Mouse (Mus musculus) intestine, embryonic 15.5 days (tissue): ENCODE results near the gene Fkbp6. TPM values are rescaled to one million over a fixed set of nuclear protein-coding genes. Genes with fewer than 3 reads are reported as not detected.

ENCODE experiments used
- ATAC-seq: fragments of 200-750 bp; cut with Nextera tagmentation; 2 replicates; pipeline ENCODE4 v1.8.0; 2017; ENCODE audit warnings: moderate TSS enrichment, moderate library complexity
- H3K27ac ChIP-seq: fragments of 300-500 bp; sonication (generic); 2 replicates; pipeline ENCODE4 v1.5.1; 2015; ENCODE audit warnings: mild to moderate bottlenecking, inconsistent platforms
- H3K27me3 ChIP-seq: fragments of 300-500 bp; sonication (generic); replicated peaks from 2 replicates; pipeline ENCODE4 v1.6.1; 2015; ENCODE audit warnings: inconsistent platforms
- H3K36me3 ChIP-seq: fragments of 300-500 bp; sonication (generic); 2 replicates; pipeline ENCODE4 v1.6.1; 2015; ENCODE audit warnings: inconsistent platforms
- H3K4me1 ChIP-seq: fragments of 300-500 bp; sonication (generic); replicated peaks from 2 replicates; pipeline ENCODE4 v1.6.1; 2015; ENCODE audit warnings: inconsistent platforms
- H3K4me2 ChIP-seq: fragments of 300-500 bp; sonication (generic); replicated peaks from 2 replicates; pipeline ENCODE4 v1.6.1; 2015; ENCODE audit warnings: mild to moderate bottlenecking, inconsistent platforms
- H3K4me3 ChIP-seq: fragments of 300-500 bp; sonication (generic); replicated peaks from 2 replicates; pipeline ENCODE4 v1.5.1; 2015; ENCODE audit warnings: inconsistent platforms
- H3K9ac ChIP-seq: fragments of 300-500 bp; sonication (generic); 2 replicates; pipeline ENCODE4 v1.6.1; 2015; ENCODE audit warnings: inconsistent platforms
- H3K9me3 ChIP-seq: fragments of 300-500 bp; sonication (generic); 2 replicates; pipeline ENCODE4 v1.6.1; 2016; ENCODE audit warnings: inconsistent platforms
- whole genome bisulfite sequencing: fragments of 180-500 bp; shearing (Covaris S2); methylation state at CpG from one replicate; pipeline ENCODE4 v1.1.7; 2015; 5-methylcytosine and 5-hydroxymethylcytosine counted together
- polyA plus RNA-seq: library from polyadenylated mRNA; unstranded; fragments of >200 nt; fragmentation: Nextera tagmentation; extraction: Ambion mirVana; gene quantifications from 2 replicates; pipeline ENCODE4 v1.2.1, GENCODE M21; 2015

The Fkbp6 gene
- polyA plus RNA-seq, 1 experiment from 2014 or later, result 0.40 TPM

DNA sequence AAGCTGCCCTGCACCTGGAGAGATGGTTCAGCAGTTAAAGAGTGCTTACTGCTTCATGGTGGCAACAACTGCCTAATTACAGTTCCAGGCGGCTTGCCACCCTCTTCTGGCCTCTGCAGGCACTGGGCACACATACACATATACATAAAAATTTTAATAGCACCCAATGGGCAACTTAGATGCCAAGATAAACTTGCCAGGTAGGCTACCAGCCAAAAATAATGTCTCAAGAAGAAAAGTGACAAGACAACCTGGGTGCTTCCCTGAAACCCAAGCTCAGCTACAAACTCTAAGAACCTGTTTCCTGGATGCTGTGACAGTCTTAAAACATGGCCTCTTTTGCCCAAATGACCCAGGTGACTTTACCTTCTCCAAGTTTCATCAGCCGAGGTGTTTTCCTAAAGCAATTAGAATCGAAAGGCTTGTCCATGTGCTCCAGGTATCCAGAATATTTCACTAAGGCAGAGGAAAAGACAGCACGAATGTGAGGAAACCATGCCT lies 2.3 kb downstream of the Fkbp6 start:
- H3K36me3 ChIP-seq, result no peaks in the 10 kb centered on the region
- no peak overlapping the region for H3K9ac ChIP-seq
- no peaks in the 10 kb centered on the region for H3K9me3 ChIP-seq
- H3K4me1 ChIP-seq, result no peaks in the 10 kb centered on the region
- WGBS, result 66% methylated on average over 4 of the region's 4 CpGs
- ATAC-seq, result no peak
- no peak overlapping the region for H3K4me3 ChIP-seq
- H3K4me2 ChIP-seq, result no peak overlapping the region
- no peak overlapping the region for H3K27ac ChIP-seq
- no peaks in the 10 kb centered on the region for H3K27me3 ChIP-seq

DNA sequence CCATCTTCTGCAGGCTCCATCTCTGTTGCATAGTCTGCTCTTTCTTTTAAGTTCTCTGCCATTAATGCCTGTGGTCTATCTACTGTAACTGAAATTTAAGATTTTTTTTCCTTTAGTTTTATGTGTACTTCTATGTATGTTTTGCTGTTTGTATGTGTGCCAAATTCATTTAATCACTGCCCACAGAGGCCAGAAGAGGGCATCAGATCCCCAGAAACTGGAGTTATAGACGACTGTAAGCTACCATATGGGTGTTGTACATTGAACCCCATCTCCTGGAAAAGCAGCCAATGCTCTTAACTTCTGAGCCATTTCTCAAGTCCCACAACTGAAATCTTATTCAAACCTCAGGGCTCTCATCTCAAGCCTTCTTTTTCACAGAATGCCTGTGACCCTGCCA lies 3.4 kb downstream of the Fkbp6 start:
- no peaks in the 10 kb centered on the region for H3K9me3 ChIP-seq
- H3K27ac ChIP-seq, result no peak overlapping the region
- H3K4me2 ChIP-seq, result no peak overlapping the region
- no peaks in the 10 kb centered on the region for H3K36me3 ChIP-seq
- H3K4me1 ChIP-seq, result no peaks in the 10 kb centered on the region
- ATAC-seq, result no peak
- WGBS, result 9% methylated on average over 1 of the region's 1 CpGs
- H3K9ac ChIP-seq, result no peak overlapping the region
- no peak overlapping the region for H3K4me3 ChIP-seq
- H3K27me3 ChIP-seq, result no peaks in the 10 kb centered on the region

DNA sequence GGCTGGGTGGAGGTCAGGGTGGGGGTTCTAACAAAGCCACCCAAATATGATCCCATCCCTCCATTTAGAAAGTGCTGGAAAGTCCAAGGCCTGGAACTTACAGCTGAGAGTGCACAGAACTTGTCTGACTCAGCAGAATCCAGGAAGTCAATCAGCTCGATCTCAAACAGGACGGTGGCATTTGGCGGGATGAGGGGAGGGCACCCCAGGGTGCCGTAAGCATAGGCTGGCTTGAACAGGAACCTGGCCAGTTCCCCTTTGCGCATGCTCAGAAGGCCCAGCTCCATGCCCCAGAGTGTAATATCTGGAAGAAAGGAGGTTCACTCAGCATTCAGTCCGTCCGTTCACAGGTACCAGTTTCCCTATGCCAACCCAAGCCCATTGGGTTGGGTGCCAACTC lies 3.9 kb downstream of the Fkbp6 start:
- ATAC-seq, result no peak
- H3K27ac ChIP-seq, result no peak overlapping the region
- no peaks in the 10 kb centered on the region for H3K4me1 ChIP-seq
- no peaks in the 10 kb centered on the region for H3K27me3 ChIP-seq
- no peak overlapping the region for H3K4me2 ChIP-seq
- H3K4me3 ChIP-seq, result no peak overlapping the region
- H3K9ac ChIP-seq, result no peak overlapping the region
- WGBS, result 74% methylated on average over 7 of the region's 7 CpGs
- no peaks in the 10 kb centered on the region for H3K9me3 ChIP-seq
- H3K36me3 ChIP-seq, result no peaks in the 10 kb centered on the region

- no peak for ATAC-seq
- no peak overlapping the region for H3K9ac ChIP-seq
- no peak overlapping the region for H3K27ac ChIP-seq
- no peaks in the 10 kb centered on the region for H3K27me3 ChIP-seq
- no peak overlapping the region for H3K4me3 ChIP-seq
- H3K4me2 ChIP-seq, result no peak overlapping the region
- no peaks in the 10 kb centered on the region for H3K36me3 ChIP-seq
- WGBS, result 37% methylated on average over 3 of the region's 3 CpGs
- H3K9me3 ChIP-seq, result no peaks in the 10 kb centered on the region
- no peaks in the 10 kb centered on the region for H3K4me1 ChIP-seq
Observed at GRCm38 (mm10) chr5:135337575-135337974, 12.3 kb downstream of the Fkbp6 start.

GRCm38 (mm10) chr5:135331161-135331560 lies 18.7 kb downstream of the Fkbp6 start:
- no peak for ATAC-seq
- Histone ChIP-seq H3K27me3 (no peaks in the 10 kb centered on the region), H3K4me3 (no peak overlapping the region), H3K9me3 (no peaks in the 10 kb centered on the region), H3K4me2 (no peak overlapping the region), H3K4me1 (no peaks in the 10 kb centered on the region), H3K27ac (no peak overlapping the region), H3K36me3 (no peaks in the 10 kb centered on the region), H3K9ac (no peak overlapping the region)
- 81% methylated on average over 6 of the region's 6 CpGs for WGBS

DNA sequence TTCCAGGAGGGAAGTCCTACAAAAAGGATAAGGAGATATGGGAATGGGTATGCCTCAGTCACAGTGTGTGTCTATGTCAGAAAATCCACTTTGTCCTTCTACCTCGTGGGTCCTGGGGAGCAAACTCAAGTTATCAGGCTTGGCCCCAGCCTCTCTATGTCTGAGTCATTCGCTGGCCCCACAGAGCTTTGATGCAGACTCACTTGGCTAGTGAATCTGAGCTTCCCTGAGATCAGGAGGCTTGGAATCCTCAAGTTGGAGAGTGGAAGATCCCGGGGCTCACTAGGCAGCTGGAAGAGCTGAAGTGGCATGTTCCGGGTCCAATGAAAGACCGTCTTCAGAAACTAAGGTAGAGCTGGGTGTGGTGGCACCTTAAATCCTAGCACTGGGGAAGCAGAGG lies 19.6 kb downstream of the Fkbp6 start:
- Histone ChIP-seq H3K9me3 (no peaks in the 10 kb centered on the region), H3K27me3 (no peaks in the 10 kb centered on the region), H3K4me3 (no peak overlapping the region), H3K4me2 (no peak overlapping the region), H3K27ac (no peak overlapping the region), H3K4me1 (no peaks in the 10 kb centered on the region), H3K9ac (no peak overlapping the region), H3K36me3 (no peaks in the 10 kb centered on the region)
- no peak for ATAC-seq
- 84% methylated on average over 5 of the region's 5 CpGs for WGBS

DNA sequence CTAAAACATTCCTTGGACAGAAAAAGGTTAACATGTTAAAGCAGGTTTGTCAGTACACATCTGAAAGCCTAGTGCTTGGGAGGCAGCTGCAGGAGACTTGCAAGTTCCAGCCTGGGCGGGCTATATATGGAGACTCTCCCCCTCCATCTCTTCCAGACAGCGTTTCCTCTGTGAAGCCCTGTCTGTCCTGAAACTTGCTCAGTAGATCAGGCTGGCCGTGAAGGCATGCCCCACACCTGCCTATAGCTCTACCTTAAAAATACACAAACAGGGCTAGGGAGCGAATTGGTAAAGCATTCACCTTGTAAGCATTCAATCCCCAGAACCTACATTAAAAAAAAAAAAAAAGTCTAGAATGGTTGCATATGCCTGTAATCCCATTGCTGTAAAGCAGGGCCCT lies 20.4 kb downstream of the Fkbp6 start:
- Histone ChIP-seq H3K36me3 (no peaks in the 10 kb centered on the region), H3K27me3 (no peaks in the 10 kb centered on the region), H3K4me1 (no peaks in the 10 kb centered on the region), H3K4me3 (no peak overlapping the region), H3K27ac (no peak overlapping the region), H3K9me3 (no peaks in the 10 kb centered on the region), H3K9ac (no peak overlapping the region), H3K4me2 (no peak overlapping the region)
- no peak for ATAC-seq
- 82% methylated on average over 4 of the region's 4 CpGs for WGBS

DNA sequence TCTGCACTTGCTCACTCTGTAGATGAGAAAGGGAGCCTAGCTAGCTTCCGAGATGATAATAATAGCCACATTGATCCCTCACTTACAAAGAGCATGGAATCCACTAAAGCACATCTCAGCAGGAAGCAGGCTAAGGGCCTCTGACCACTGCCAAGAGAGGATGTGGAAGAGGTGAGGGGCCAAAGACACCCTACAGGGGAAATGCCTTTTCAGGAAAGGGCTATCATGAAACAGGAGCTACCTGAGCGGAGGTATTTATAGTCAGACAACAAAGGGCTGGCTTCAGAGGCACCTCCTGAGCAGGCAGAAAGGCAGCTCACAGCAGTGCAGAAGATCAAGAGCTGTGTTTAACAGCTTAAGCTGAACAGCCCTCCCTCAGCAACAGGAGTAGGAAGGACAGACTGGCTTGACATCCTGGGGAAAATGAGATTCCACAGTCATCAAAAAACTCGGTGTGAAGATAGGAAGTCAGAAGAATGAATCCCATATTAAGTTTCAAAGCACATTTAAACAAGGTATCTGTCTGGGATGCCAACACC lies 23.7 kb downstream of the Fkbp6 start:
- no peaks in the 10 kb centered on the region for H3K9me3 ChIP-seq
- H3K4me2 ChIP-seq, result no peak overlapping the region
- no peaks in the 10 kb centered on the region for H3K27me3 ChIP-seq
- H3K4me3 ChIP-seq, result no peak overlapping the region
- no peaks in the 10 kb centered on the region for H3K4me1 ChIP-seq
- ATAC-seq, result no peak
- 33% methylated on average over 3 of the region's 3 CpGs for WGBS
- no peak overlapping the region for H3K27ac ChIP-seq
- H3K36me3 ChIP-seq, result no peaks in the 10 kb centered on the region
- H3K9ac ChIP-seq, result no peak overlapping the region

- ATAC-seq, result no peak
- H3K9ac ChIP-seq, result no peak overlapping the region
- H3K27ac ChIP-seq, result no peak overlapping the region
- no peaks in the 10 kb centered on the region for H3K4me1 ChIP-seq
- no peak overlapping the region for H3K4me3 ChIP-seq
- H3K27me3 ChIP-seq, result no peaks in the 10 kb centered on the region
- no peaks in the 10 kb centered on the region for H3K36me3 ChIP-seq
- H3K9me3 ChIP-seq, result no peaks in the 10 kb centered on the region
- 83% methylated on average over 1 of the region's 1 CpGs for WGBS
- H3K4me2 ChIP-seq, result no peak overlapping the region
Observed at GRCm38 (mm10) chr5:135322197-135322596, 27.6 kb downstream of the Fkbp6 start.

- Histone ChIP-seq H3K9me3 (no peaks in the 10 kb centered on the region), H3K36me3 (no peaks in the 10 kb centered on the region), H3K27ac (no peak overlapping the region), H3K27me3 (no peaks in the 10 kb centered on the region), H3K4me3 (no peak overlapping the region), H3K4me1 (no peaks in the 10 kb centered on the region), H3K9ac (no peak overlapping the region), H3K4me2 (no peak overlapping the region)
- WGBS, result 61% methylated on average over 2 of the region's 2 CpGs
- ATAC-seq, result no peak
Observed at GRCm38 (mm10) chr5:135319856-135320255, 30.0 kb downstream of the Fkbp6 start.

GRCm38 (mm10) chr5:135316177-135316576 lies 33.7 kb downstream of the Fkbp6 start:
- no peaks in the 10 kb centered on the region for H3K27me3 ChIP-seq
- ATAC-seq, result no peak
- H3K9ac ChIP-seq, result no peak overlapping the region
- no peaks in the 10 kb centered on the region for H3K4me1 ChIP-seq
- no peak overlapping the region for H3K4me3 ChIP-seq
- H3K9me3 ChIP-seq, result no peaks in the 10 kb centered on the region
- WGBS, result 67% methylated on average over 3 of the region's 3 CpGs
- H3K36me3 ChIP-seq, result no peaks in the 10 kb centered on the region
- H3K4me2 ChIP-seq, result no peak overlapping the region
- H3K27ac ChIP-seq, result no peak overlapping the region

GRCm38 (mm10) chr5:135306321-135306965 lies 43.4 kb downstream of the Fkbp6 start:
- Histone ChIP-seq H3K27me3 (no peaks in the 10 kb centered on the region), H3K36me3 (no peaks in the 10 kb centered on the region), H3K4me1 (no peaks in the 10 kb centered on the region), H3K9ac (no peak overlapping the region), H3K27ac (no peak overlapping the region), H3K4me2 (no peak overlapping the region), H3K4me3 (no peak overlapping the region), H3K9me3 (no peaks in the 10 kb centered on the region)
- 30% methylated on average over 10 of the region's 10 CpGs for WGBS
- no peak for ATAC-seq

- H3K4me2 ChIP-seq, result no peak overlapping the region
- H3K27ac ChIP-seq, result no peak overlapping the region
- no peaks in the 10 kb centered on the region for H3K9me3 ChIP-seq
- H3K27me3 ChIP-seq, result no peaks in the 10 kb centered on the region
- no peaks in the 10 kb centered on the region for H3K36me3 ChIP-seq
- 73% methylated on average over 3 of the region's 3 CpGs for WGBS
- H3K4me3 ChIP-seq, result no peak overlapping the region
- no peak overlapping the region for H3K9ac ChIP-seq
- ATAC-seq, result no peak
- H3K4me1 ChIP-seq, result no peaks in the 10 kb centered on the region
Observed at GRCm38 (mm10) chr5:135302454-135302853, 47.4 kb downstream of the Fkbp6 start.
